Mouse (Mus musculus) brain, embryonic 14.5 days (tissue): ENCODE measurements around the gene Tut1. TPM values are rescaled to one million over a fixed set of nuclear protein-coding genes. Genes with fewer than 3 reads are reported as not detected.

Source experiments
- DNase-seq: peaks from one replicate; pipeline ENCODE4 v3.0.0-alpha.2; 2011; ENCODE audit warnings: low read depth
- CTCF ChIP-seq: fragments of 200-500 bp; IDR thresholded peaks from 2 replicates; pipeline ENCODE4 v1.5.1; 2012; ENCODE audit warnings: inconsistent platforms, mild to moderate bottlenecking, moderate library complexity, borderline replicate concordance; ENCODE audit not compliant: insufficient read depth, insufficient read length; ENCODE audit errors: extremely low read depth
- POLR2A ChIP-seq: fragments of 200-500 bp; IDR thresholded peaks from 2 replicates; pipeline ENCODE4 v1.6.1; 2012; ENCODE audit warnings: mild to moderate bottlenecking, inconsistent platforms, borderline replicate concordance; ENCODE audit not compliant: poor library complexity, insufficient read depth, insufficient read length, severe bottlenecking; ENCODE audit errors: extremely low read depth
- polyA plus RNA-seq: library from polyadenylated mRNA; depleted of rRNA; stranded (reverse); fragments of >200 nt; gene quantifications from 2 replicates; pipeline ENCODE4 v1.2.3, GENCODE M21; 2012

Tut1 gene
- polyA plus RNA-seq, 1 experiment: 25.3 TPM

DNA sequence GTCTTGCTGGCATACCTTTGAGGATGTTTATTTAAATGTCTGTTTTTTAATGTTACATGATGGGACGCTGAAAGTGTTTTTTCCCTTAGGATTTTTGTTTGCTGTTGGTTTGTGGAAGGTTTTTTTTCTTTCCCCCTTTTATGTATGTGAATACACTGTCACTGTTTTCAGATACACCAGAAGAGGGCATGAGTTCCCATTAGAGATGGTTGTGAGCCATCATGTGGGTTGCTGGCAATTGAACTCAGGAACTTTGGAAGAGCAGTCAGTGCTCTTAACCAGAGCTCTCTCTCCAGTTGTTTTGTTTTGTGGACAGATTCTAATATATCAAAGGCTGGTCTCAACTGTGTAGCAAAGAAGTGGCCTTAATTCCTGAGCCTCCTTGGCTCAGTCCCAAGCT, 21.0 kb downstream of the Tut1 start:
- TF ChIP-seq CTCF (no peak), POLR2A (no peak)
- no peak for DNase-seq

DNA sequence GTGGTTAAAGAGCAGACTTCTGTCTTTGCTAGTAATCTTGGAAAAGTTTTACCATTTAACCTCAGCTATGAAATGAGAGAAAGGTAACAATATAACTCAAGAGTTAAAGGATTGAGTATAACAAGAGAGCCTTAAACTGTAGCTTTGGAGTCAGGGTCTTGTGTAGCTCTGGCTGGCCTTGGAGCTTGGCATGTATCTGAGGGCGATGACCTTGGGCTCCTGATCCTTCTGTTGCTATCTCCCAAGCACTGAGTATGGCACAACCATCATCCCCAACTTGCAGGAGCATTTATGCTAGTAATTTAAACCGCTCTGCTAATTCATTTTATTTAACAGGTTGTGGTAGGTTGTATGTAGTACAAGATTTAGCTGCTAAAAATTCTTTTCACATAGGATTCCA, 21.8 kb downstream of the Tut1 start:
- TF ChIP-seq CTCF (no peak), POLR2A (no peak)
- no peak for DNase-seq

- peak; percentile 79 for DNase-seq
- TF ChIP-seq CTCF (peak; percentile 77), POLR2A (no peak)
Observed at GRCm38 (mm10) chr19:8976535-8976934, 22.9 kb downstream of the Tut1 start.

GRCm38 (mm10) chr19:8980771-8981170, 27.1 kb downstream of the Tut1 start:
- TF ChIP-seq POLR2A: no peak
- TF ChIP-seq CTCF: no peak
- DNase-seq: no peak

DNA sequence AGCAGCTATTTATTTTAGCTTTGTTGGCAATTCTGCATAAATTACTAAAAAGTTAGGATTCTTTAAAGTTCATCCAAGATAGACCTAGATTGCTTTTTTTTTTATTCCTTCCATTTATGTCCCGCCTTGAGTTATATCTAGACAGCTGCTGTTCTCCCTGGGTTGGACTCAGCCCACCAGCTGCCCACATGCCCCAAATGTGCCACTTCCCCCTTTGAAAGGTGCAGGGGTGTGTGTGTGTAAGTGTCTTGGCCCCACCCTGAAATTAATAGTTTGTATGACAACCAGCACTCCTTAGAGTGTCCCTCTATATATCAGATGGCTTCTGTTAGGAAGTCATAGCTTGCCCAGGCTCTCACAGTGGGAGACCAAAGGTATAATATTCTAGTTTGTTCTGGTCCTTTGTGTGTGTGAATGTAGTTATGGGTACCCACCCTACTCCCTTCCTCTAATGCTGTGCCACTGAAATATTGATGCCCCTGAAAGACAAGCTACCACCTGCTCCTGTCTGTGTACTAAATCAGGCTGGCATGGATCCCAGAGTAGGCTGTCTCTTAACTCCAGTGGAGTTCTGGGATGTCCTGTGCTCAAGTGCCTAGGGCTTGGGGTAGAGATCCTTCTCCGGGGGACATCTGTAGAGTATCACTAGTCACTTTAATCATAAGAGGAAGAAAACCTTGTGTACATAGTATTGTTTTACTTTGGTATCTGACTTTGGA, 28.0 kb downstream of the Tut1 start:
- no peak for TF ChIP-seq CTCF
- no peak for TF ChIP-seq POLR2A
- DNase-seq: peak; percentile 84

DNA sequence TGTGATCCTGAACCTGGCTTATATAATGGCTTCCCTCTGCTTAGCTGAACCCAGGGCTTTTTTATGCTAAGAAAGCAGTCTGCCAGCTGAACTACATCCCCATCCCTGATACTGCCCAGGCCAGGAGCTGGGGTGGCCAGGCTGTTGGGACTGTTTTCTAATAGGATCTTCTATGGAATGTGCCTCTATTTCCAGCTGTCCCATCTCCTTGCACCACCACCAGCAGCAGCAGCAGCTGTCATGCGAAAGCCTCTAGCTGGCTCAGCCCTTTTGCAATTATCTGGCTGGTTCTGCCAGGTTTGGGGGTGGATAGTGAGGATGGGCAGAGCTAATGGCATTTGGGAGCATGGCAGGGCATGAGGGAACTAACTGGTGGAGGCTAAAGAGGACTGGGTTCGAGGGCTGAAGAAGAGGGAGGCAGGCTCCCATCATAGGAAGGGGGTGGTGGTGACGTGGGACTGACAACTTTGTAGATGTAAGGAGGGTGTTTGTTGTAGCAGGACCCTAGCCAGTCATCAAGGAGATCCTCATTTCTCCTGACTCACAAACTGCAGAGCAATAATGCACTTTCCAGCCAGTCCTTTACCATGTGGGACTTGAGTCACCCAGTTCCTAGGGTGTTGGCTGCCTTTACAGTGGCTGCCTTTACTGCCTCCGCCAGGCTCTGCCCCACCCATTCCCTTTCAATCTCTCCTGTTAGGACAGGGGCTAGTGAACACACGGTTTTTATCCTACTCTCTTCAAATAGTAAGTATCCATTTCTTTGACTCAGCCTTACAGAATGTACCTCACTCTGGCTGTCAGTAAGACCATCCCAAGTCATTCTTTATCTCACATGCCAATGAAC, 28.9 kb downstream of the Tut1 start:
- TF ChIP-seq POLR2A: no peak
- no peak for TF ChIP-seq CTCF
- DNase-seq: no peak

- DNase-seq: peak; percentile 6
- TF ChIP-seq POLR2A: no peak
Observed at GRCm38 (mm10) chr19:8983150-8983650, 29.6 kb downstream of the Tut1 start.

- peak; percentile 96 for DNase-seq
- no peak for TF ChIP-seq POLR2A
- TF ChIP-seq CTCF: no peak
Observed at GRCm38 (mm10) chr19:8984255-8984868, 30.7 kb downstream of the Tut1 start.

DNA sequence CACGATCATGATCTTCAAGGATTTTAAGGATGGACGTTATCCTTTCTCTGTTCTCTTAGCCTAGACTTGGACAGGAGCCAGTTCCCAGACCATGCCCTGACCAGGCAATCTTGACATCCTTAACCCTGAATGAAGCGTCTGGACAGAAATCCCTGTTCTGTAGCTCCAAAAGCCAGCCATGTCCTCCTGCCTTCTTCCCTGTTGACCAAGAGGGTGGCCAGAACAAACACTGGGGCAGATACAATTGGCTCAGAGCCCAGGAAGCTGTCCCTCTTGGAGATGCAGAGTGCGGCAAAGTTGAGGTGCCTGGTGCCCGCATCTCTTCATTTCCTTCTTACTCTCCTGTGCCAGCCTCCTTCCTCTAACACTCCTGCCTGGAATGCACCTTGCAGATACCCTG, 32.2 kb downstream of the Tut1 start:
- DNase-seq: peak; percentile 7
- TF ChIP-seq CTCF: no peak
- TF ChIP-seq POLR2A: no peak

- TF ChIP-seq CTCF: no peak
- no peak for TF ChIP-seq POLR2A
- no peak for DNase-seq
Observed at GRCm38 (mm10) chr19:8987816-8988215, 34.2 kb downstream of the Tut1 start.

GRCm38 (mm10) chr19:8988346-8989065, 34.9 kb downstream of the Tut1 start:
- DNase-seq: no peak
- TF ChIP-seq CTCF (no peak), POLR2A (no peak)
